In genomic region chr2:26329402-26329801, GRCm38 (mm10) we compare ENCODE assay signal across 8 mouse cellular contexts. TPM values are rescaled to one million over a fixed set of nuclear protein-coding genes. Genes with fewer than 3 reads are reported as not detected.
DNase-seq lines count a peak whose midpoint lies in the region; ATAC-seq lines count a peak whose summit lies in the region.

No protein-coding gene starts in this region.

- no peak for ATAC-seq in megakaryocyte progenitor cell, adult 5-6 weeks (replicated peaks; ENCODE audit: poor library complexity)

- DNase-seq in kidney, postnatal 14 days: peak; percentile 6
- DNase-seq in kidney, postnatal 10 days: no peak
- DNase-seq in adrenal gland, postnatal 10 days: peak; percentile 76
- DNase-seq in heart, adult 8-10 months (ENCODE audit: low spot score): peak; percentile 81
- DNase-seq in layer of hippocampus, adult 8-10 months (ENCODE audit: low spot score in 2 of 2): peak; percentile 61 to 85
- DNase-seq in ovary, adult 18-20 months (ENCODE audit: low spot score): no peak
- no peak for DNase-seq in lung, postnatal 25 days (ENCODE audit: low spot score)

RNA-seq across cellular contexts. Expression of gene Gpsm1, which starts 14.1 kb away (rescaled TPM):
- 10 to 100 TPM; 15.7 to 19.3 TPM for total RNA-seq in adrenal gland, postnatal 10 days (2021)
- total RNA-seq in heart, adult 8-10 months (2022): 100 to 1,000 TPM; 188 to 246 (median 219) TPM
- 10 to 100 TPM; 44.1 to 48.7 (median 45.6) TPM for total RNA-seq in layer of hippocampus, adult 8-10 months (2022)
- 6.7 and 7.1 TPM in 2 replicates for total RNA-seq in megakaryocyte progenitor cell, adult 5-6 weeks (2015)
- total RNA-seq in megakaryocyte progenitor cell, adult 5-6 weeks (2017): 7.4 and 11.9 TPM in 2 replicates

RNA-seq across cellular contexts. Expression of gene Dnlz, which starts 22.5 kb away (rescaled TPM):
- total RNA-seq in adrenal gland, postnatal 10 days (2021): 10 to 100 TPM; 18.5 to 20.2 TPM
- total RNA-seq in heart, adult 8-10 months (2022): 10 to 100 TPM; 22.4 to 26.2 (median 25.4) TPM
- 10 to 100 TPM; 22.4 to 27.7 (median 24.8) TPM for total RNA-seq in layer of hippocampus, adult 8-10 months (2022)
- total RNA-seq in megakaryocyte progenitor cell, adult 5-6 weeks (2015): 6.4 and 6.8 TPM in 2 replicates
- total RNA-seq in megakaryocyte progenitor cell, adult 5-6 weeks (2017): 5.8 and 6.9 TPM in 2 replicates

RNA-seq across cellular contexts. Expression of gene Card9, which starts 31.3 kb away (rescaled TPM):
- total RNA-seq in adrenal gland, postnatal 10 days (2021): 1 to 10 TPM; 1.5 to 2.2 TPM
- 1 to 10 TPM in 3 of 4 experiments, under 1 TPM in 1; 0.54 to 2.2 (median 1.7) TPM for total RNA-seq in heart, adult 8-10 months (2022)
- 1 to 10 TPM; 1.6 to 6.1 (median 4.1) TPM for total RNA-seq in layer of hippocampus, adult 8-10 months (2022)
- 27.3 and 33.3 TPM in 2 replicates for total RNA-seq in megakaryocyte progenitor cell, adult 5-6 weeks (2015)
- total RNA-seq in megakaryocyte progenitor cell, adult 5-6 weeks (2017): 99.2 and 121 TPM in 2 replicates

RNA-seq across cellular contexts. Expression of gene Ccdc187, which starts 35.0 kb away (rescaled TPM):
- total RNA-seq in adrenal gland, postnatal 10 days (2021): 1 to 10 TPM in 1 of 2 experiments, under 1 TPM in 1; 0.81 to 1.5 TPM
- total RNA-seq in heart, adult 8-10 months (2022): under 1 TPM; 0.08 to 0.17 (median 0.14) TPM
- total RNA-seq in layer of hippocampus, adult 8-10 months (2022): 1 to 10 TPM in 3 of 4 experiments, under 1 TPM in 1; 0.47 to 1.9 (median 1.5) TPM
- not detected in 2 replicates for total RNA-seq in megakaryocyte progenitor cell, adult 5-6 weeks (2015)
- total RNA-seq in megakaryocyte progenitor cell, adult 5-6 weeks (2017): not detected in 2 replicates

RNA-seq across cellular contexts. Expression of gene Snapc4, which starts 51.1 kb away (rescaled TPM):
- total RNA-seq in adrenal gland, postnatal 10 days (2021): 10 to 100 TPM; 19.6 to 33.0 TPM
- total RNA-seq in heart, adult 8-10 months (2022): 10 to 100 TPM in 2 of 4 experiments, 1 to 10 TPM in 2; 6.4 to 13.1 (median 8.6) TPM
- total RNA-seq in layer of hippocampus, adult 8-10 months (2022): 10 to 100 TPM; 72.9 to 86.2 (median 82.1) TPM
- total RNA-seq in megakaryocyte progenitor cell, adult 5-6 weeks (2015): 15.6 and 23.2 TPM in 2 replicates
- 35.6 and 41.8 TPM in 2 replicates for total RNA-seq in megakaryocyte progenitor cell, adult 5-6 weeks (2017)

Comparison
In these comparisons a context has a peak if more than half of its experiments do, and no peak if none do; other contexts are left out.
1. DNase-seq: peak in kidney, postnatal 14 days (single experiment), adrenal gland, postnatal 10 days (single experiment), heart, adult 8-10 months (single experiment) and layer of hippocampus, adult 8-10 months (2 of 2); none in kidney, postnatal 10 days (single experiment), ovary, adult 18-20 months (single experiment) and lung, postnatal 25 days (single experiment).
2. RNA of gene Card9, which starts 31.3 kb away (total RNA-seq): 27.3 to 121 TPM in megakaryocyte progenitor cell, adult 5-6 weeks; 1.6 to 6.1 TPM in layer of hippocampus, adult 8-10 months, 1.5 to 2.2 TPM in adrenal gland, postnatal 10 days and 0.54 to 2.2 TPM in heart, adult 8-10 months; every median in the first group is over 4 times any median in the second.